Mouse (Mus musculus): ENCODE measurements around the gene Ect2l. TPM values are rescaled to one million over a fixed set of nuclear protein-coding genes. Genes with fewer than 3 reads are reported as not detected.

Ect2l gene
- polyA plus RNA-seq, 1 experiment from 2014 or later = 0.22 TPM

GRCm38 (mm10) chr10:18204067-18204466 lies 6.6 kb downstream of the Ect2l start:
- Histone ChIP-seq H3K36me3 (no peaks in the 10 kb centered on the region), H3K4me1 (peaks cover 16% of the 10 kb centered on the region), H3K4me3 (no peak overlapping the region), H3K27ac (replicated peaks) (no peak overlapping the region), H3K27me3 (ENCODE audit: low read depth, poor library complexity, severe bottlenecking) (no peaks in the 10 kb centered on the region), H3K9me3 (replicated peaks) (no peaks in the 10 kb centered on the region)
- DNase-seq (ENCODE audit: low spot score) = no peak
- 6% methylated on average over 7 of the region's 7 CpGs for WGBS

GRCm38 (mm10) chr10:18202401-18202800 lies 8.3 kb downstream of the Ect2l start:
- H3K27ac ChIP-seq (replicated peaks) = no peak overlapping the region
- DNase-seq (ENCODE audit: low spot score) = no peak
- no peaks in the 10 kb centered on the region for H3K36me3 ChIP-seq
- H3K4me1 ChIP-seq = peaks cover 16% of the 10 kb centered on the region
- no peak overlapping the region for H3K4me3 ChIP-seq
- H3K9me3 ChIP-seq (replicated peaks) = no peaks in the 10 kb centered on the region
- WGBS = 83% methylated on average over 3 of the region's 3 CpGs
- no peaks in the 10 kb centered on the region for H3K27me3 ChIP-seq (ENCODE audit: low read depth, poor library complexity, severe bottlenecking)

GRCm38 (mm10) chr10:18200656-18201055 lies 10.0 kb downstream of the Ect2l start:
- Histone ChIP-seq H3K27ac (replicated peaks) (no peak overlapping the region; the same call in 1 of the 2 replicates), H3K36me3 (no peaks in the 10 kb centered on the region), H3K9me3 (replicated peaks) (no peaks in the 10 kb centered on the region), H3K27me3 (ENCODE audit: low read depth, poor library complexity, severe bottlenecking) (no peaks in the 10 kb centered on the region), H3K4me1 (peaks cover 16% of the 10 kb centered on the region), H3K4me3 (no peak overlapping the region)
- DNase-seq (ENCODE audit: low spot score) = no peak
- WGBS = 81% methylated on average over 9 of the region's 9 CpGs

- WGBS = 89% methylated on average over 4 of the region's 4 CpGs
- no peak overlapping the region for H3K4me3 ChIP-seq
- no peaks in the 10 kb centered on the region for H3K9me3 ChIP-seq (replicated peaks)
- peaks cover 16% of the 10 kb centered on the region for H3K4me1 ChIP-seq
- H3K36me3 ChIP-seq = no peaks in the 10 kb centered on the region
- no peak overlapping the region for H3K27ac ChIP-seq (replicated peaks)
- DNase-seq (ENCODE audit: low spot score) = no peak
- no peaks in the 10 kb centered on the region for H3K27me3 ChIP-seq (ENCODE audit: low read depth, poor library complexity, severe bottlenecking)
Measured at GRCm38 (mm10) chr10:18199919-18200318, 10.8 kb downstream of the Ect2l start.

- no peaks in the 10 kb centered on the region for H3K9me3 ChIP-seq (replicated peaks)
- no peak for DNase-seq (ENCODE audit: low spot score)
- H3K36me3 ChIP-seq = no peaks in the 10 kb centered on the region
- whole genome bisulfite sequencing = 88% methylated on average over 5 of the region's 5 CpGs
- no peak overlapping the region for H3K4me3 ChIP-seq
- H3K4me1 ChIP-seq = peaks cover 9% of the 10 kb centered on the region
- no peak overlapping the region for H3K27ac ChIP-seq (replicated peaks)
- no peaks in the 10 kb centered on the region for H3K27me3 ChIP-seq (ENCODE audit: low read depth, poor library complexity, severe bottlenecking)
Measured at GRCm38 (mm10) chr10:18198286-18199015, 12.2 kb downstream of the Ect2l start.

- peak overlapping the region; percentile 20 for H3K4me3 ChIP-seq
- H3K27ac ChIP-seq (replicated peaks) = no peak overlapping the region
- WGBS = 67% methylated on average over 14 of the region's 14 CpGs
- H3K27me3 ChIP-seq (ENCODE audit: low read depth, poor library complexity, severe bottlenecking) = no peaks in the 10 kb centered on the region
- peak; percentile 66 for DNase-seq (ENCODE audit: low spot score)
- peaks cover 9% of the 10 kb centered on the region for H3K4me1 ChIP-seq
- H3K9me3 ChIP-seq (replicated peaks) = no peaks in the 10 kb centered on the region
- no peaks in the 10 kb centered on the region for H3K36me3 ChIP-seq
Measured at GRCm38 (mm10) chr10:18197206-18197979, 13.3 kb downstream of the Ect2l start.

GRCm38 (mm10) chr10:18194737-18195141 lies 16.0 kb downstream of the Ect2l start:
- H3K36me3 ChIP-seq = no peaks in the 10 kb centered on the region
- no peak for DNase-seq (ENCODE audit: low spot score)
- H3K27me3 ChIP-seq (ENCODE audit: low read depth, poor library complexity, severe bottlenecking) = no peaks in the 10 kb centered on the region
- no peaks in the 10 kb centered on the region for H3K9me3 ChIP-seq (replicated peaks)
- H3K4me3 ChIP-seq = no peak overlapping the region
- H3K27ac ChIP-seq (replicated peaks) = no peak overlapping the region
- WGBS = 75% methylated on average over 14 of the region's 14 CpGs
- no peaks in the 10 kb centered on the region for H3K4me1 ChIP-seq

- H3K9me3 ChIP-seq (replicated peaks) = no peaks in the 10 kb centered on the region
- no peak for DNase-seq (ENCODE audit: low spot score)
- 85% methylated on average over 11 of the region's 11 CpGs for whole genome bisulfite sequencing
- H3K4me3 ChIP-seq = no peak overlapping the region
- H3K27me3 ChIP-seq (ENCODE audit: low read depth, poor library complexity, severe bottlenecking) = no peaks in the 10 kb centered on the region
- H3K27ac ChIP-seq (replicated peaks) = no peak overlapping the region
- H3K4me1 ChIP-seq = no peaks in the 10 kb centered on the region
- H3K36me3 ChIP-seq = no peaks in the 10 kb centered on the region
Measured at GRCm38 (mm10) chr10:18194156-18194555, 16.5 kb downstream of the Ect2l start.

- Histone ChIP-seq H3K27me3 (ENCODE audit: low read depth, poor library complexity, severe bottlenecking) (no peaks in the 10 kb centered on the region), H3K9me3 (replicated peaks) (no peaks in the 10 kb centered on the region), H3K4me3 (no peak overlapping the region), H3K36me3 (no peaks in the 10 kb centered on the region), H3K27ac (replicated peaks) (no peak overlapping the region), H3K4me1 (no peaks in the 10 kb centered on the region)
- DNase-seq (ENCODE audit: low spot score) = no peak
- WGBS = 88% methylated on average over 11 of the region's 11 CpGs
Measured at GRCm38 (mm10) chr10:18193221-18193620, 17.5 kb downstream of the Ect2l start.

GRCm38 (mm10) chr10:18191706-18192105 lies 19.0 kb downstream of the Ect2l start:
- Histone ChIP-seq H3K9me3 (replicated peaks) (no peaks in the 10 kb centered on the region), H3K27ac (replicated peaks) (no peak overlapping the region), H3K4me1 (no peaks in the 10 kb centered on the region; the same call in 1 of the 2 replicates), H3K36me3 (no peaks in the 10 kb centered on the region), H3K4me3 (no peak overlapping the region), H3K27me3 (ENCODE audit: low read depth, poor library complexity, severe bottlenecking) (no peaks in the 10 kb centered on the region)
- 79% methylated on average over 8 of the region's 8 CpGs for WGBS
- DNase-seq (ENCODE audit: low spot score) = no peak

GRCm38 (mm10) chr10:18189498-18189897 lies 21.2 kb downstream of the Ect2l start:
- Histone ChIP-seq H3K9me3 (replicated peaks) (no peaks in the 10 kb centered on the region), H3K36me3 (no peaks in the 10 kb centered on the region), H3K27me3 (ENCODE audit: low read depth, poor library complexity, severe bottlenecking) (no peaks in the 10 kb centered on the region), H3K27ac (replicated peaks) (no peak overlapping the region), H3K4me1 (no peaks in the 10 kb centered on the region; the same call in 1 of the 2 replicates), H3K4me3 (no peak overlapping the region)
- DNase-seq (ENCODE audit: low spot score) = no peak
- WGBS = 87% methylated on average over 4 of the region's 4 CpGs

GRCm38 (mm10) chr10:18188564-18188963 lies 22.1 kb downstream of the Ect2l start:
- no peak for DNase-seq (ENCODE audit: low spot score)
- H3K9me3 ChIP-seq (replicated peaks) = no peaks in the 10 kb centered on the region
- no peak overlapping the region for H3K4me3 ChIP-seq
- no peak overlapping the region for H3K27ac ChIP-seq (replicated peaks)
- H3K4me1 ChIP-seq = no peaks in the 10 kb centered on the region; the same call in 1 of the 2 replicates
- H3K36me3 ChIP-seq = no peaks in the 10 kb centered on the region
- no peaks in the 10 kb centered on the region for H3K27me3 ChIP-seq (ENCODE audit: low read depth, poor library complexity, severe bottlenecking)
- WGBS = 85% methylated on average over 6 of the region's 6 CpGs

- Histone ChIP-seq H3K36me3 (no peaks in the 10 kb centered on the region), H3K4me3 (no peak overlapping the region), H3K4me1 (no peaks in the 10 kb centered on the region; the same call in 1 of the 2 replicates), H3K9me3 (replicated peaks) (no peaks in the 10 kb centered on the region), H3K27me3 (ENCODE audit: low read depth, poor library complexity, severe bottlenecking) (no peaks in the 10 kb centered on the region), H3K27ac (replicated peaks) (no peak overlapping the region)
- no peak for DNase-seq (ENCODE audit: low spot score)
- 90% methylated on average over 5 of the region's 5 CpGs for WGBS
Measured at GRCm38 (mm10) chr10:18182246-18182645, 28.4 kb downstream of the Ect2l start.

Data from midbrain, embryonic 10.5 days (tissue).